Mouse (Mus musculus) embryonic fibroblast, embryonic 13.5 days (primary cell): ENCODE data around the gene Hs2st1.

ENCODE experiments used
- CTCF ChIP-seq: IDR thresholded peaks from 2 replicates; pipeline ENCODE4 v1.5.1; 2011; ENCODE audit warnings: mild to moderate bottlenecking, control low read depth, low read length, moderate library complexity, borderline replicate concordance; ENCODE audit not compliant: insufficient read depth
- POLR2A ChIP-seq: IDR thresholded peaks from 2 replicates; pipeline ENCODE4 v1.6.1; 2011; ENCODE audit warnings: low read depth, mild to moderate bottlenecking, control low read depth, low read length, moderate library complexity

- no peak for TF ChIP-seq CTCF
- TF ChIP-seq POLR2A, result no peak
Observed at GRCm38 (mm10) chr3:144518917-144519316, 51.1 kb downstream of the Hs2st1 start.
